Mouse (Mus musculus) stomach, embryonic 15.5 days (tissue): ENCODE measurements at regions not wholly inside any gene's neighbourhood (a gene's known extent, or its start where the extent isn't known, plus 50 kb on each side); places are given as distances from the start of the nearest gene placed in this dataset.
A peak's percentile ranks its signal among the peaks of the same experiment; 100 is the strongest.
"Not testable (repeated sequence)": the region's sequence is repeated elsewhere in the genome, so short reads cannot be mapped to it uniquely, and the experiment has no call there.

Source experiments
- ATAC-seq: fragments of 200-750 bp; cut with Nextera tagmentation; 2 replicates; pipeline ENCODE4 v1.8.0; 2017; ENCODE audit warnings: low read depth, moderate number of reproducible peaks, moderate TSS enrichment; ENCODE audit not compliant: insufficient read depth, low FRiP score
- H3K27ac ChIP-seq: fragments of 300-500 bp; sonication (generic); 2 replicates; pipeline ENCODE4 v1.5.1; 2015; ENCODE audit warnings: mild to moderate bottlenecking, inconsistent platforms
- H3K27me3 ChIP-seq: fragments of 300-500 bp; sonication (generic); replicated peaks from 2 replicates; pipeline ENCODE4 v1.6.1; 2015; ENCODE audit warnings: inconsistent platforms
- H3K36me3 ChIP-seq: fragments of 300-500 bp; sonication (generic); 2 replicates; pipeline ENCODE4 v1.6.1; 2015; ENCODE audit warnings: inconsistent platforms
- H3K4me1 ChIP-seq: fragments of 300-500 bp; sonication (generic); 2 replicates; pipeline ENCODE4 v1.6.1; 2015; ENCODE audit warnings: inconsistent platforms
- H3K4me2 ChIP-seq: fragments of 300-500 bp; sonication (generic); 2 replicates; pipeline ENCODE4 v1.6.1; 2015; ENCODE audit warnings: mild to moderate bottlenecking, inconsistent platforms
- H3K4me3 ChIP-seq: fragments of 300-500 bp; sonication (generic); replicated peaks from 2 replicates; pipeline ENCODE4 v1.5.1; 2015; ENCODE audit warnings: inconsistent platforms
- H3K9ac ChIP-seq: fragments of 300-500 bp; sonication (generic); 2 replicates; pipeline ENCODE4 v1.6.1; 2015; ENCODE audit warnings: inconsistent platforms
- H3K9me3 ChIP-seq: fragments of 300-500 bp; sonication (generic); 2 replicates; pipeline ENCODE4 v1.6.1; 2016; ENCODE audit warnings: inconsistent platforms
- WGBS: fragments of 180-500 bp; shearing (Covaris S2); methylation state at CpG from one replicate; pipeline ENCODE4 v1.1.7; 2015; 5-methylcytosine and 5-hydroxymethylcytosine counted together

DNA sequence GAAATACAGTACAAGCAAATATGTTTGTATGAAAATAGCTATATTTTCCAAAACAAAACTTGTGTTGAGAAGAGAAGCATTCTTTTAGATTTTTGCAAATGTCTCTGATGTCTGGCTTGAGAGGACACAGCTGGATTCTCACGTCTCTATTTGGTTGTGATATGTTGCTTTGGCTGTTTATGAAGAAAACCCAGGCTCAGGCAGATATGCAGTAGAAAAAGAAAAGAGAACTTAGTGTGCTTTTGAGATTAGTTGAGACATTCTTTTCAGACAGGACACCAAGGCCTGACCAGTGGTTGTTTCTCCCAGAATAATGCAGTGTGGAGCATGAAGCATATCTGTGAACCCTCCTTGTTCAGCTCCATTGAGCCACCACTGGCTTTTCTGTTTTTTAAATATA lies 178.8 kb upstream of the Mamld1 start:
- no peak overlapping the region for H3K9ac ChIP-seq
- H3K36me3 ChIP-seq, result no peaks in the 10 kb centered on the region
- ATAC-seq, result no peak
- H3K9me3 ChIP-seq, result no peaks in the 10 kb centered on the region
- H3K4me1 ChIP-seq, result no peaks in the 10 kb centered on the region
- H3K4me3 ChIP-seq, result no peak overlapping the region
- H3K27ac ChIP-seq, result no peak overlapping the region
- H3K27me3 ChIP-seq, result no peaks in the 10 kb centered on the region
- WGBS, result 47% methylated on average over 1 of the region's 1 CpGs
- H3K4me2 ChIP-seq, result no peak overlapping the region

GRCm38 (mm10) chrX:70881326-70881725 lies 168.7 kb upstream of the Mamld1 start:
- H3K4me3 ChIP-seq, result no peak overlapping the region
- H3K36me3 ChIP-seq, result no peaks in the 10 kb centered on the region
- no peaks in the 10 kb centered on the region for H3K9me3 ChIP-seq
- H3K9ac ChIP-seq, result no peak overlapping the region
- H3K27me3 ChIP-seq, result no peaks in the 10 kb centered on the region
- no peak overlapping the region for H3K4me2 ChIP-seq
- no peak for ATAC-seq
- no peaks in the 10 kb centered on the region for H3K4me1 ChIP-seq
- WGBS, result 88% methylated on average over 2 of the region's 2 CpGs
- H3K27ac ChIP-seq, result no peak overlapping the region

GRCm38 (mm10) chrX:70883461-70883860 lies 166.6 kb upstream of the Mamld1 start:
- Histone ChIP-seq H3K4me3 (no peak overlapping the region), H3K36me3 (no peaks in the 10 kb centered on the region), H3K27ac (no peak overlapping the region), H3K4me2 (no peak overlapping the region), H3K9ac (no peak overlapping the region), H3K9me3 (no peaks in the 10 kb centered on the region), H3K27me3 (no peaks in the 10 kb centered on the region), H3K4me1 (no peaks in the 10 kb centered on the region)
- 64% methylated on average over 2 of the region's 2 CpGs for WGBS
- ATAC-seq, result no peak

- H3K27ac ChIP-seq, result no peak overlapping the region
- H3K27me3 ChIP-seq, result no peaks in the 10 kb centered on the region
- no peaks in the 10 kb centered on the region for H3K4me1 ChIP-seq
- H3K4me3 ChIP-seq, result no peak overlapping the region
- 51% methylated on average over 2 of the region's 2 CpGs for WGBS
- H3K9ac ChIP-seq, result no peak overlapping the region
- H3K36me3 ChIP-seq, result no peaks in the 10 kb centered on the region
- no peaks in the 10 kb centered on the region for H3K9me3 ChIP-seq
- ATAC-seq, result no peak
- H3K4me2 ChIP-seq, result no peak overlapping the region
These were observed 155.5 kb upstream of the Mamld1 start for GRCm38 (mm10) chrX:70894517-70894916.

DNA sequence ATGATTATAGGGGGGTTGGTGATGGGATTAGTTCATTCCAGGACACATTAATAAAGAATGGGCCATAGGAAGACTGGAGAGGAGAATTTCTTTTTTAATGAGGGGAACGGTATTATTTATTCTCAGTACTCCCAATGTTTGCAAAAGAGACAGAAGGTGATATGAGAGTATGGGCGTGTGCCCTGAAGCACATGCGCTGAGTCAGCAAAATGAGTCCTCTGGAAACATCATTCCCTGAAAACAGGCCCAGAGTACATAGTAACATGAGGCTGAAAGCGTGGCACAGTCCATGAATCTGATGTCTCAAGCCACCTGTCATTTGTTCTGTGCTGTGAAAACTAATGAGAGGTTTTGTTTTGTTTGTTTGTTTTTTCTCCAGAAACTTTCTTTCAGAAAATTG lies 154.5 kb upstream of the Mamld1 start:
- H3K36me3 ChIP-seq, result no peaks in the 10 kb centered on the region
- H3K4me2 ChIP-seq, result no peak overlapping the region
- no peaks in the 10 kb centered on the region for H3K27me3 ChIP-seq
- H3K27ac ChIP-seq, result no peak overlapping the region
- no peaks in the 10 kb centered on the region for H3K9me3 ChIP-seq
- no peak overlapping the region for H3K9ac ChIP-seq
- H3K4me3 ChIP-seq, result no peak overlapping the region
- H3K4me1 ChIP-seq, result no peaks in the 10 kb centered on the region
- ATAC-seq, result no peak
- 63% methylated on average over 4 of the region's 4 CpGs for WGBS

DNA sequence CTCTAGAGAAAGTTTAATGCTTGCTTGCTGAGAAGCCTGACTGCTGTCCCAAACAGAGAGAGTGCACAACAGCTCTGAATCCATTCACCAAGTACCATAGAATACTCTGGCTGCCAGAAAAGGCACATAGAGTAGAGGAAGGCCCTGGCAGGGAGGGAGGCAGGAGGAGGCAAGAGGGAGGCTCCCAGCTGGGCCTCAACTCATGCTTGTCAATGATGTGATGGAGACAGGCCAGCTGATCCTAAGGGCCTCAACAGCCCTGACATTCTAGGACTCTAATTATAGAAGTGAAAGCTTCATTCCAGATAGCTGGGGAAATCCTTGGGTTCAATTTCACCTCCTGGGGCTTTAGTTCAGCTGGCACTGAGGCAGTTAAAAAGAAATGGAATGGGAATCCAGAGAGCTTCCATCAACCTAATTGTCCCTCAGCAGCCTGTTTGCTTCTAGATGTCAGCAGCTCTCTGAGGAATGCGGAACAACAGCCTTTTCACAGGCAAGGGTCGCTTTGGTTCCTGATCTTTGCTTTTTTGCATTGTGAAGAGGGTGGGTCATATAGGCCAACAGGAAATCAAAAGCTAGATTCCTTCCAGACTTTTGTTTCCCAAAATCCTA lies 152.8 kb upstream of the Mamld1 start:
- H3K9ac ChIP-seq, result no peak overlapping the region
- no peaks in the 10 kb centered on the region for H3K27me3 ChIP-seq
- no peaks in the 10 kb centered on the region for H3K36me3 ChIP-seq
- 44% methylated on average over 2 of the region's 2 CpGs for whole genome bisulfite sequencing
- H3K4me1 ChIP-seq, result no peaks in the 10 kb centered on the region
- H3K27ac ChIP-seq, result no peak overlapping the region
- no peak overlapping the region for H3K4me2 ChIP-seq
- no peak; the same call in 1 of the 2 replicates for ATAC-seq
- no peaks in the 10 kb centered on the region for H3K9me3 ChIP-seq
- H3K4me3 ChIP-seq, result no peak overlapping the region

DNA sequence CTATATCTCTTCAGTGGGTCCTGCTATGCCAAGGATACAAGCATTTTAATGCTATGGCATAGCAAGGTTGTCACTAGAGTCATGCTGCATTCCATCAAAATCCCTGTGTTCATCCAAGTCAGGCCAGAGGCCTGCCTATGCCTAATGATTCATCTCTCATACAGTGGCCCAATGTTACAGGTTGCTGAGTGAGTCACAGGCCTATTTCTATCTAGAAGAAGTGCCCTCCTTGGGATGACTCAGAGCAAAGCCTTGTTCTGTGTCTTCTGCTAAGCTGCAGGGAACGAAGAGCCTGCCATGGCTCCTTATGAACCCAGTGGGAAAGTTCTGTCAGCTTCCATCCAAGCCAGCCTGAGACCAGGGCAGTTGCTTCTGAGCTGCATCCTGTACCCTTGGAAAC lies 151.2 kb upstream of the Mamld1 start:
- not testable (repeated sequence) for H3K4me3 ChIP-seq, H3K9me3 ChIP-seq, H3K4me1 ChIP-seq, ATAC-seq, H3K9ac ChIP-seq, H3K27ac ChIP-seq, H3K36me3 ChIP-seq, H3K4me2 ChIP-seq, H3K27me3 ChIP-seq
- 89% methylated on average over 1 of the region's 1 CpGs for WGBS

GRCm38 (mm10) chrX:70899720-70900479 lies 150.2 kb upstream of the Mamld1 start:
- no peak overlapping the region for H3K27ac ChIP-seq
- no peaks in the 10 kb centered on the region for H3K27me3 ChIP-seq
- ATAC-seq, result no peak
- no peak overlapping the region for H3K4me2 ChIP-seq
- H3K9ac ChIP-seq, result no peak overlapping the region
- no peaks in the 10 kb centered on the region for H3K36me3 ChIP-seq
- WGBS, result 69% methylated on average over 8 of the region's 8 CpGs
- no peaks in the 10 kb centered on the region for H3K4me1 ChIP-seq
- H3K4me3 ChIP-seq, result no peak overlapping the region
- no peaks in the 10 kb centered on the region for H3K9me3 ChIP-seq

GRCm38 (mm10) chrX:70925646-70926045 lies 124.4 kb upstream of the Mamld1 start:
- Histone ChIP-seq H3K27ac (no peak overlapping the region), H3K36me3 (no peaks in the 10 kb centered on the region), H3K4me2 (no peak overlapping the region), H3K4me1 (no peaks in the 10 kb centered on the region), H3K27me3 (no peaks in the 10 kb centered on the region), H3K9ac (no peak overlapping the region), H3K9me3 (no peaks in the 10 kb centered on the region), H3K4me3 (no peak overlapping the region)
- ATAC-seq, result no peak
- WGBS, result 53% methylated on average over 2 of the region's 2 CpGs

- no peak overlapping the region for H3K9ac ChIP-seq
- no peaks in the 10 kb centered on the region for H3K9me3 ChIP-seq
- H3K27me3 ChIP-seq, result no peaks in the 10 kb centered on the region
- H3K4me3 ChIP-seq, result no peak overlapping the region
- no peak overlapping the region for H3K4me2 ChIP-seq
- H3K36me3 ChIP-seq, result no peaks in the 10 kb centered on the region
- no peak for ATAC-seq
- WGBS, result 49% methylated on average over 2 of the region's 2 CpGs
- no peaks in the 10 kb centered on the region for H3K4me1 ChIP-seq
- no peak overlapping the region for H3K27ac ChIP-seq
These were observed 118.1 kb upstream of the Mamld1 start for GRCm38 (mm10) chrX:70931944-70932343.

- Histone ChIP-seq H3K4me3 (no peak overlapping the region), H3K27me3 (no peaks in the 10 kb centered on the region), H3K36me3 (no peaks in the 10 kb centered on the region), H3K9me3 (no peaks in the 10 kb centered on the region), H3K4me1 (no peaks in the 10 kb centered on the region), H3K27ac (no peak overlapping the region), H3K4me2 (no peak overlapping the region), H3K9ac (no peak overlapping the region)
- ATAC-seq, result no peak
- 53% methylated on average over 2 of the region's 2 CpGs for WGBS
These were observed 104.7 kb upstream of the Mamld1 start for GRCm38 (mm10) chrX:70945382-70945781.

GRCm38 (mm10) chrX:70946052-70946451 lies 104.0 kb upstream of the Mamld1 start:
- no peak overlapping the region for H3K9ac ChIP-seq
- H3K4me1 ChIP-seq, result no peaks in the 10 kb centered on the region
- no peaks in the 10 kb centered on the region for H3K36me3 ChIP-seq
- 49% methylated on average over 8 of the region's 8 CpGs for WGBS
- H3K9me3 ChIP-seq, result no peaks in the 10 kb centered on the region
- no peak overlapping the region for H3K4me2 ChIP-seq
- no peak overlapping the region for H3K27ac ChIP-seq
- H3K4me3 ChIP-seq, result no peak overlapping the region
- ATAC-seq, result peak; percentile 79
- H3K27me3 ChIP-seq, result no peaks in the 10 kb centered on the region
